Mouse (Mus musculus) neural tube, embryonic 10.5 days (tissue): ENCODE results near the gene Pbrm1.

ENCODE experiments used
- DNase-seq: peaks from one replicate; pipeline ENCODE4 v3.0.0-alpha.2; 2017; ENCODE audit warnings: low spot score; ENCODE audit errors: extremely low spot score

Pbrm1 gene

GRCm38 (mm10) chr14:31133023-31133665 lies 114.2 kb downstream of the Pbrm1 start:
- no peak for DNase-seq

GRCm38 (mm10) chr14:31134015-31135000 lies 115.4 kb downstream of the Pbrm1 start:
- no peak for DNase-seq

- DNase-seq: no peak
Measured at GRCm38 (mm10) chr14:31135495-31136410, 116.8 kb downstream of the Pbrm1 start.

- DNase-seq: no peak
Measured at GRCm38 (mm10) chr14:31136411-31137280, 117.7 kb downstream of the Pbrm1 start.

- DNase-seq: no peak
Measured at GRCm38 (mm10) chr14:31137281-31137595, 118.3 kb downstream of the Pbrm1 start.

GRCm38 (mm10) chr14:31137791-31138190 lies 118.9 kb downstream of the Pbrm1 start:
- DNase-seq: no peak

- no peak for DNase-seq
Measured at GRCm38 (mm10) chr14:31138219-31138896, 119.4 kb downstream of the Pbrm1 start.

GRCm38 (mm10) chr14:31138897-31139429 lies 120.0 kb downstream of the Pbrm1 start:
- DNase-seq: no peak

- no peak for DNase-seq
Measured at GRCm38 (mm10) chr14:31139666-31140065, 120.7 kb downstream of the Pbrm1 start.

- no peak for DNase-seq
Measured at GRCm38 (mm10) chr14:31140141-31140540, 121.2 kb downstream of the Pbrm1 start.

- no peak for DNase-seq
Measured at GRCm38 (mm10) chr14:31141011-31141410, 122.1 kb downstream of the Pbrm1 start.

DNA sequence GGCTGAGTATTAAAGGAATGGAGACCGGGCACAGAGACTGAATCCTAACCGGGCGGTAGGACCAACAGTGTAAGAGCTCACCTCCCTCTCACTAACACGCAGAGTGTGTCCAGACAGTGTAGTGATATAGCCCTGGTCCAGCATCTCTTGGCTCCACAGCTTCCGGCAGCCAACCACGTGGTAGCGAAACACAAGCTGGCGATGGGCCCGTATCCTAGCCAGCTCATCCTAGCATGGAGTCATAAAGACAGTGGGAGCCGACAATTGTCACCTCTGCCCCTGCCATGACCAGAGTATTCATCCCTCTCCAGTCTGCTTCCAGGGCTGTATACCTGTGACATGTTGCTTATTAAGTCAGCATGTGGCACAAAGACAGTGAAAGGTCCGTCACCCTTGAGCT lies 126.8 kb downstream of the Pbrm1 start:
- no peak for DNase-seq

DNA sequence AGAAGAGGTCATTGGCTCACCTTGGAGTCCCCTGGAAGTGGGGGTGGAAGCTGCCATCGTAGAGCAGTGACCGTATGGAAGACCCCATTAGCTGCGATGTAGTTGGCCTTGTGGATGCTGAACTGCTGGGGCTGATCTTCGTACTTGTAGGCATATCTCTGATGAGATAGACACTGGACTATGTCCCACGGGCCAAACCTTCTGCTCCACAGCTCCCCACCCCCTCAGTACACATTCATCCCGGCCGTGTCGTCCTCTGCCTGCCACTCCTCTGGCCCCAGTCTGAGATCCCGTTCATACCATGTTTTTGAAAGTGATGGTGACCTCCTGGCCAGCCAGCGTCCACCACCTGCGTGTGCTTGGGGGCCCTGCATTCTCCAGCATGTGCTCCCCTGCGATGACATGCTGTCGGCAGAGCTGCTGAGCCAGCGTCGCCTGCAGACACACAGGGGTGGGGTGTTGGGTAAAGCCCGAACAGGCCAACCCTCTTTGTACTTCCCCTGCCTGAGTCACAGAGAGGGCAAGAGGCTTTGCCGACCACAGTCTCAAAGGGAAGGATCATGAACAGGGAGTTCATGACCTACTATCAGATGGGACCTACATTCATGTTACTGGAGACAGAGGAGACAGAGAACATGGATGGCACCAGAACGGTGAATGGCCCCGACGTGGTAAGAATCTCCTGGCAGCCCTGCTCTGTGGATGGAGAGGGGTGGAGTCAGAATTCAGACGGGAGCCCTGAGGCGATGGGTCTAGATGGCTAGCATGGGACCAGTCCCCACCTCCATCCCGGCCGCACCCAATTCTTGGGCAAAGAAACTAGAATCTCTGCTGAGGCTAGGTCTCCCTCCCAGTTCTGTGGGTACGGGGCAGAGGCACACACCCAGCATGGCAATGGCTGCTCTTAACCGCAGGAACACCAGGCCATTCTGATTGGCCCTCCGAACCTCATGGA lies 141.5 kb downstream of the Pbrm1 start:
- DNase-seq: no peak

DNA sequence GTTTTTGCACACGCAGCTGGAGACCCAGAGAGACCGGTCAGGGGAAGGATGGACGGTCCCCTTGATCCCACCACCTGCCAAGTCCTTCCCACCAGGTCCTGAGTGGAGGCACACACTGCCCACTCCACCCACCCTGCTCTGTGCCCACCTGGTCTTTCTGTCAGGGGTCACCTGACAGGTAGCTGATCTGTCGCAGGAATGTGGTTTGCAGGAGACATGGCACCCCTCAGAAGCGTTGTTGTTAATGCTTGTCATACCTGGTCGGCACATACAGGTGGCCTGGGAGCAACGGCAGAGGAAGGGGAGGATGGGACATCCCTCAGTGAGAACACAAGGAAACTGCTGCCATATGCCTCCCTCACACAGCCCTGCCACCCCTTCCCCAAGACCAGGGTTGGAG lies 142.3 kb downstream of the Pbrm1 start:
- no peak for DNase-seq

DNA sequence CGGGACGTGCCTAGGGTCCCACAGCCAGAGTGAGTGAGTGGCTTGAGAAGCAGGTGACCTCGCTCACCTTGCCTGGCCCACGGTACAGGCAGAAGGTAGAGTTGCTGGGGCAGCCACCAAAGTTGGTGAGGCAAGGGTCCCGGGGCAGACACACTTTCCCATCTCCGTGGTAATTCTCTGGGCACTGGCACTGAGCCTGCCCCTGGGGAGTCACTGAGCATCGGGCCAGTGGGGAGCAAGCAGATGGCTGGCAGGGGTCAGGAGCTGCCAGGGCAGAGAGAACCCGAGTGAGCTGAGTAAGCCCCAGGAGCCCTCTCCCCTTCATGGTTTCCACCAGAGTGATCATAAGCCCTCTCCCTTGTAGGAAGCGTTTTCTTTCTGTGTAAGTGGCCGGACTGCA lies 142.7 kb downstream of the Pbrm1 start:
- DNase-seq: no peak

GRCm38 (mm10) chr14:31164067-31164466 lies 145.1 kb downstream of the Pbrm1 start:
- DNase-seq: no peak

DNA sequence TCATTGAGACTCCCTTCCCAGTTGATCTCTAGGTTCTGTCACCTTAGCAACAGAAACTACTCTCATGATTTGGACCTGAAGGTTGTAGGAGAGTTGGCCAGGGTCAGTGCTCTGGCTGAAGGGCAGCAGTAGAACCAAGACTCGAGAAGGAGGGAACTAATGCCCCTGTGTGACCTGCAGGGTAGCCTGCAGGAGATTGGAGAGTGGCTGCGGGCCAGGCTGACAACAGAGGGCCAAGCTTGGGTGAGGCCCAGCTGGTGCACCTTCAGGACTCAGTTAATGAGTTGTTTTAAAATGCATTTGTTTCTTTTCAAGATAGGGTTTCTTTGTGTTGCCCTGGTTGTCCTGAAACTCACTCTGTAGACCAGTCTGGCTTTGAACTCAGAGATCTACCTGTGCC lies 146.1 kb downstream of the Pbrm1 start:
- DNase-seq: no peak

DNA sequence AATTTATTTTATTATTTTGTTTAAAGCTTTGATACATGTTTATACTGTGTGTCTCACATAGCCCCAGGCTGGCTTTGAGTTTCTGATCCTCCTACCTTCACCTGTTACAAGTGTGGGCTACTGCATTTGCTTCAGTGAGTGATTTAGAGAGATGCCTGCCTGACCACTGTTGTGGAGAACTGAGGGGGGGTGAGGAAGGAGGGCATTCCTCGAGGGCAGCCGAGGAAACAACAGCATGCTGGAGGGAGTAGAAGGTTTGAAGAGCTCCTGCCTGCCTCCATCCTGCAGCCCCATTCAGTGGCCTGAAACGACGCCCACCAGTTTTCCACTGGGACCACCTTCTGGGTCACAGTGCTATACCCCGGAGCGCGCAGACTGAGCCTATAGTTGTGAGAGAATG lies 146.5 kb downstream of the Pbrm1 start:
- no peak for DNase-seq
